Mouse (Mus musculus) forebrain, embryonic 16.5 days (tissue): ENCODE measurements around the gene Dnaaf1. TPM values are rescaled to one million over a fixed set of nuclear protein-coding genes. Genes with fewer than 3 reads are reported as not detected.

ENCODE experiments used
- polyA plus RNA-seq: library from polyadenylated mRNA; unstranded; fragments of >200 nt; fragmentation: Nextera tagmentation; extraction: Ambion mirVana; gene quantifications from 2 replicates; pipeline ENCODE4 v1.2.1, GENCODE M21; 2015

The Dnaaf1 gene
- polyA plus RNA-seq, 1 experiment from 2014 or later, result 0.39 TPM

Other genes with a start within 250 kb of the Dnaaf1 start
- gene Hsbp1, start 230.7 kb upstream of the Dnaaf1 start, polyA plus RNA-seq, result 608 and 664 TPM in 2 replicates
- gene Mlycd, start 180.4 kb upstream of the Dnaaf1 start, polyA plus RNA-seq, result 13.0 and 13.9 TPM in 2 replicates
- 0.20 TPM in 2 replicates for gene Osgin1, start 141.1 kb upstream of the Dnaaf1 start, polyA plus RNA-seq
- gene Necab2, start 128.5 kb upstream of the Dnaaf1 start, polyA plus RNA-seq, result 11.9 and 28.9 TPM in 2 replicates
- gene Slc38a8, start 73.5 kb upstream of the Dnaaf1 start, polyA plus RNA-seq, result not detected in 2 replicates
- gene Mbtps1, start 16.5 kb upstream of the Dnaaf1 start, polyA plus RNA-seq, result 66.6 and 75.9 TPM in 2 replicates
- gene Hsdl1, start 52 bp upstream of the Dnaaf1 start, polyA plus RNA-seq, result 179 and 183 TPM in 2 replicates
- 19.3 and 19.4 TPM in 2 replicates for gene Taf1c, start 30.0 kb downstream of the Dnaaf1 start, polyA plus RNA-seq
- gene Adad2, start 37.5 kb downstream of the Dnaaf1 start, polyA plus RNA-seq, result not detected in 2 replicates
- not detected in 2 replicates for gene Kcng4, start 60.4 kb downstream of the Dnaaf1 start, polyA plus RNA-seq
- gene Wfdc1, start 91.1 kb downstream of the Dnaaf1 start, polyA plus RNA-seq, result 3.5 and 4.2 TPM in 2 replicates
- gene Atp2c2, start 124.8 kb downstream of the Dnaaf1 start, polyA plus RNA-seq, result 0.06 and 0.14 TPM in 2 replicates
- 15.3 and 16.1 TPM in 2 replicates for gene Tldc1, start 203.2 kb downstream of the Dnaaf1 start, polyA plus RNA-seq